Mouse (Mus musculus): Measurements from ENCODE around the gene Col16a1. TPM values are rescaled to one million over a fixed set of nuclear protein-coding genes. Genes with fewer than 3 reads are reported as not detected.
A peak's percentile ranks its signal among the peaks of the same experiment; 100 is the strongest.

Gene Col16a1
- polyA plus RNA-seq, 1 experiment from 2014 or later = 37.1 TPM

- Histone ChIP-seq H3K36me3 (ENCODE audit: control insufficient read depth, insufficient read depth, low read length) (no peaks in the 10 kb centered on the region), H3K9ac (ENCODE audit: low read length) (no peak overlapping the region), H3K4me3 (ENCODE audit: control insufficient read depth in 1 of 2, insufficient read depth in 1 of 2, low read depth in 1 of 2, low read length in 2 of 2) (no peak overlapping the region), H3K27me3 (ENCODE audit: control insufficient read depth, insufficient read depth, low read length) (no peaks in the 10 kb centered on the region; the same call in 1 of the 2 replicates), H3K4me2 (ENCODE audit: low read length) (no peak overlapping the region), H3K27ac (replicated peaks in 1 of 2; ENCODE audit: control insufficient read depth in 1 of 2, insufficient read depth in 1 of 2, low read depth in 2 of 2, low read length in 2 of 2) (no peak overlapping the region), H3K4me1 (ENCODE audit: control insufficient read depth in 2 of 2, insufficient read depth in 2 of 2, low read length in 2 of 2) (peaks cover 5 to 16% of the 10 kb centered on the region in 2 experiments), H3K9me3 (ENCODE audit: control insufficient read depth, low read length) (0 out of 2 replicates have a peak, but pooled peaks cover 3% of the 10 kb centered on the region)
- 72% methylated on average over 12 of the region's 12 CpGs for WGBS
- ATAC-seq (ENCODE audit: insufficient number of reproducible peaks, insufficient read depth, low FRiP score, low read depth) = no peak
Observed at GRCm38 (mm10) chr4:130103632-130104031, 56.0 kb downstream of the Col16a1 start.

- ATAC-seq (ENCODE audit: insufficient number of reproducible peaks, insufficient read depth, low FRiP score, low read depth) = no peak
- H3K27ac ChIP-seq (replicated peaks in 1 of 2; ENCODE audit: control insufficient read depth in 1 of 2, insufficient read depth in 1 of 2, low read depth in 2 of 2, low read length in 2 of 2) = no peak overlapping the region
- 0 out of 2 replicates have a peak, but pooled peaks cover 3% of the 10 kb centered on the region for H3K9me3 ChIP-seq (ENCODE audit: control insufficient read depth, low read length)
- no peak overlapping the region for H3K4me2 ChIP-seq (ENCODE audit: low read length)
- peaks cover 5 to 18% of the 10 kb centered on the region in 2 experiments for H3K4me1 ChIP-seq (ENCODE audit: control insufficient read depth in 2 of 2, insufficient read depth in 2 of 2, low read length in 2 of 2)
- no peak overlapping the region for H3K9ac ChIP-seq (ENCODE audit: low read length)
- 62% methylated on average over 4 of the region's 4 CpGs for WGBS
- no peaks in the 10 kb centered on the region for H3K36me3 ChIP-seq (ENCODE audit: control insufficient read depth, insufficient read depth, low read length)
- H3K27me3 ChIP-seq (ENCODE audit: control insufficient read depth, insufficient read depth, low read length) = no peaks in the 10 kb centered on the region; the same call in 1 of the 2 replicates
- H3K4me3 ChIP-seq (ENCODE audit: control insufficient read depth in 1 of 2, insufficient read depth in 1 of 2, low read depth in 1 of 2, low read length in 2 of 2) = no peak overlapping the region
Observed at GRCm38 (mm10) chr4:130104584-130104983, 56.9 kb downstream of the Col16a1 start.

- no peaks in the 10 kb centered on the region for H3K36me3 ChIP-seq (ENCODE audit: control insufficient read depth, insufficient read depth, low read length)
- ATAC-seq (ENCODE audit: insufficient number of reproducible peaks, insufficient read depth, low FRiP score, low read depth) = 0 out of 2 replicates have a peak, but pooled peaks have one; percentile 3
- H3K4me3 ChIP-seq (ENCODE audit: control insufficient read depth in 1 of 2, insufficient read depth in 1 of 2, low read depth in 1 of 2, low read length in 2 of 2) = peak overlapping the region; percentile 81 to 92
- peak overlapping the region; percentile 76 for H3K4me2 ChIP-seq (ENCODE audit: low read length)
- peak overlapping the region in 1 of 2 experiments; percentile 40; a peak in 2 of 4 replicates for H3K27ac ChIP-seq (replicated peaks in 1 of 2; ENCODE audit: control insufficient read depth in 1 of 2, insufficient read depth in 1 of 2, low read depth in 2 of 2, low read length in 2 of 2)
- peaks cover 4 to 16% of the 10 kb centered on the region in 2 experiments for H3K4me1 ChIP-seq (ENCODE audit: control insufficient read depth in 2 of 2, insufficient read depth in 2 of 2, low read length in 2 of 2)
- 0 out of 2 replicates have a peak, but pooled peaks cover 3% of the 10 kb centered on the region for H3K9me3 ChIP-seq (ENCODE audit: control insufficient read depth, low read length)
- H3K9ac ChIP-seq (ENCODE audit: low read length) = peak overlapping the region; percentile 49
- no peaks in the 10 kb centered on the region for H3K27me3 ChIP-seq (ENCODE audit: control insufficient read depth, insufficient read depth, low read length)
- WGBS = 12% methylated on average over 14 of the region's 14 CpGs
Observed at GRCm38 (mm10) chr4:130107065-130107443, 59.4 kb downstream of the Col16a1 start.

- 0 out of 2 replicates have a peak, but pooled peaks cover 3% of the 10 kb centered on the region for H3K9me3 ChIP-seq (ENCODE audit: control insufficient read depth, low read length)
Observed at GRCm38 (mm10) chr4:130107444-130108131, 59.9 kb downstream of the Col16a1 start.

GRCm38 (mm10) chr4:130108929-130109328 is 61.3 kb downstream of the Col16a1 start:
- WGBS = 78% methylated on average over 3 of the region's 3 CpGs
- Histone ChIP-seq H3K9ac (ENCODE audit: low read length) (no peak overlapping the region), H3K4me1 (ENCODE audit: control insufficient read depth in 2 of 2, insufficient read depth in 2 of 2, low read length in 2 of 2) (peaks cover 0 to 12% of the 10 kb centered on the region in 2 experiments; a peak in 3 of 4 replicates), H3K27me3 (ENCODE audit: control insufficient read depth, insufficient read depth, low read length) (no peaks in the 10 kb centered on the region), H3K27ac (replicated peaks in 1 of 2; ENCODE audit: control insufficient read depth in 1 of 2, insufficient read depth in 1 of 2, low read depth in 2 of 2, low read length in 2 of 2) (no peak overlapping the region), H3K4me2 (ENCODE audit: low read length) (peak overlapping the region; percentile 76; the same call in 1 of the 2 replicates), H3K4me3 (ENCODE audit: control insufficient read depth in 1 of 2, insufficient read depth in 1 of 2, low read depth in 1 of 2, low read length in 2 of 2) (no peak overlapping the region), H3K9me3 (ENCODE audit: control insufficient read depth, low read length) (no peaks in the 10 kb centered on the region), H3K36me3 (ENCODE audit: control insufficient read depth, insufficient read depth, low read length) (peaks cover 7% of the 10 kb centered on the region)
- no peak for ATAC-seq (ENCODE audit: insufficient number of reproducible peaks, insufficient read depth, low FRiP score, low read depth)

More at GRCm38 (mm10) chr4:130107444-130108131, 59.9 kb downstream of the Col16a1 start:
- Histone ChIP-seq H3K4me3 (ENCODE audit: control insufficient read depth in 1 of 2, insufficient read depth in 1 of 2, low read depth in 1 of 2, low read length in 2 of 2) (peak overlapping the region; percentile 81 to 92), H3K4me2 (ENCODE audit: low read length) (peak overlapping the region; percentile 76), H3K9ac (ENCODE audit: low read length) (peak overlapping the region; percentile 82), H3K27me3 (ENCODE audit: control insufficient read depth, insufficient read depth, low read length) (no peaks in the 10 kb centered on the region), H3K27ac (replicated peaks in 1 of 2; ENCODE audit: control insufficient read depth in 1 of 2, insufficient read depth in 1 of 2, low read depth in 2 of 2, low read length in 2 of 2) (peak overlapping the region; percentile 40 to 60), H3K4me1 (ENCODE audit: control insufficient read depth in 2 of 2, insufficient read depth in 2 of 2, low read length in 2 of 2) (peaks cover under 1 to 12% of the 10 kb centered on the region in 2 experiments), H3K36me3 (ENCODE audit: control insufficient read depth, insufficient read depth, low read length) (no peaks in the 10 kb centered on the region)
- WGBS = under 1% methylated on average over 39 of the region's 39 CpGs
- ATAC-seq (ENCODE audit: insufficient number of reproducible peaks, insufficient read depth, low FRiP score, low read depth) = peak; percentile 95

- no peak for ATAC-seq (ENCODE audit: insufficient number of reproducible peaks, insufficient read depth, low FRiP score, low read depth)
- H3K27me3 ChIP-seq (ENCODE audit: control insufficient read depth, insufficient read depth, low read length) = no peaks in the 10 kb centered on the region
- no peak overlapping the region for H3K27ac ChIP-seq (replicated peaks in 1 of 2; ENCODE audit: control insufficient read depth in 1 of 2, insufficient read depth in 1 of 2, low read depth in 2 of 2, low read length in 2 of 2)
- no peaks in the 10 kb centered on the region for H3K9me3 ChIP-seq (ENCODE audit: control insufficient read depth, low read length)
- H3K9ac ChIP-seq (ENCODE audit: low read length) = no peak overlapping the region
- H3K36me3 ChIP-seq (ENCODE audit: control insufficient read depth, insufficient read depth, low read length) = peaks cover 7% of the 10 kb centered on the region
- no peak overlapping the region for H3K4me3 ChIP-seq (ENCODE audit: control insufficient read depth in 1 of 2, insufficient read depth in 1 of 2, low read depth in 1 of 2, low read length in 2 of 2)
- H3K4me2 ChIP-seq (ENCODE audit: low read length) = no peak overlapping the region
- 95% methylated on average over 9 of the region's 9 CpGs for WGBS
- H3K4me1 ChIP-seq (ENCODE audit: control insufficient read depth in 2 of 2, insufficient read depth in 2 of 2, low read length in 2 of 2) = peaks cover 0 to 12% of the 10 kb centered on the region in 2 experiments; a peak in 3 of 4 replicates
Observed at GRCm38 (mm10) chr4:130109666-130110065, 62.0 kb downstream of the Col16a1 start.

GRCm38 (mm10) chr4:130110091-130110490 is 62.5 kb downstream of the Col16a1 start:
- 77% methylated on average over 7 of the region's 7 CpGs for WGBS

More at GRCm38 (mm10) chr4:130110091-130110490, 62.5 kb downstream of the Col16a1 start:
- Histone ChIP-seq H3K4me2 (ENCODE audit: low read length) (no peak overlapping the region), H3K4me1 (ENCODE audit: control insufficient read depth in 2 of 2, insufficient read depth in 2 of 2, low read length in 2 of 2) (peaks cover 0 to 12% of the 10 kb centered on the region in 2 experiments; a peak in 3 of 4 replicates), H3K27me3 (ENCODE audit: control insufficient read depth, insufficient read depth, low read length) (no peaks in the 10 kb centered on the region), H3K4me3 (ENCODE audit: control insufficient read depth in 1 of 2, insufficient read depth in 1 of 2, low read depth in 1 of 2, low read length in 2 of 2) (no peak overlapping the region), H3K9ac (ENCODE audit: low read length) (no peak overlapping the region), H3K9me3 (ENCODE audit: control insufficient read depth, low read length) (no peaks in the 10 kb centered on the region), H3K36me3 (ENCODE audit: control insufficient read depth, insufficient read depth, low read length) (peaks cover 8% of the 10 kb centered on the region), H3K27ac (replicated peaks in 1 of 2; ENCODE audit: control insufficient read depth in 1 of 2, insufficient read depth in 1 of 2, low read depth in 2 of 2, low read length in 2 of 2) (no peak overlapping the region)
- ATAC-seq (ENCODE audit: insufficient number of reproducible peaks, insufficient read depth, low FRiP score, low read depth) = no peak

Measured in heart, embryonic 14.5 days (tissue).